Mouse (Mus musculus): Measurements from ENCODE around the gene Igfn1.

DNA sequence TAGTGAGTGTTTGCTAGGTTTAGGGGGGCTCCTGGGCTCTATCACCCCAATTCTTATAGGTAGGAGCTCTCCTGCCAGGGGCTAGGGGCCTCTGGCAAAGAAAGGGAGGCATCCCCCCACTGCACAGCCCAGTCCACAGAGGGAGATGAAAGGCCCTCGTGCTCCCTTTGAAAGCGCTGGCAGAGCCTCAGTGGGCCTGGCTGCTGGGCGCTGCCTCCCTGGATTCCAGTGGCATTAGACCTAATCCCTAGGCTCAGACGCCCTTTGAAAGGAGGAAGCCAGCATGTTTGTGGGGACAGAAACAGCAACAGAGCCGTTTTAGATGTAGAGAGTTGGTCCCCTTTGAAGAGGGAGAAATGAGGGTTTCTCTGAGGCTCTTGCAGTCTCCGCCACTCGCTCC is 24.1 kb upstream of the Igfn1 start:
- TF ChIP-seq CTCF (IDR thresholded peaks at IDR 0.05) (no peak), POLR2A (IDR thresholded peaks at IDR 0.05; ENCODE audit: insufficient read depth, low read depth, low read length) (no peak)
